Mouse (Mus musculus) MEL (cell line): ENCODE data around the gene Ubtd2. TPM values are rescaled to one million over a fixed set of nuclear protein-coding genes. Genes with fewer than 3 reads are reported as not detected.

Experiments used
- DNase-seq: peaks from one replicate; pipeline ENCODE4 v3.0.0; 2011; ENCODE audit warnings: low read depth, low spot score
- H3K27ac ChIP-seq: 2 replicates; pipeline ENCODE4 v1.5.1; 2012; ENCODE audit warnings: low read depth, mild to moderate bottlenecking, control low read depth, low read length, moderate library complexity; ENCODE audit not compliant: control insufficient read depth
- H3K27me3 ChIP-seq, 2 experiments: fragments of 150-350 bp in 1 of 2; sonication (generic) in 1 of 2; 2 replicates each; pipeline ENCODE4 v1.6.1; 2012; ENCODE audit warnings: low read length in 2 of 2, mild to moderate bottlenecking in 2 of 2, improper control_type of control experiment in 1 of 2, moderate library complexity in 1 of 2; ENCODE audit not compliant: insufficient read depth in 2 of 2, control insufficient read depth in 1 of 2
- H3K36me3 ChIP-seq, 2 experiments: 2 replicates each; pipeline ENCODE4 v1.6.1; 2012 to 2014; ENCODE audit warnings: low read length in 2 of 2, improper control_type of control experiment in 1 of 2, inconsistent platforms in 1 of 2, mild to moderate bottlenecking in 1 of 2; ENCODE audit not compliant: insufficient read depth in 2 of 2, control insufficient read depth in 1 of 2
- H3K4me1 ChIP-seq, 2 experiments: fragments of 150-350 bp in 1 of 2; sonication (generic) in 1 of 2; 2 replicates each; pipeline ENCODE4 v1.6.1; 2012; ENCODE audit warnings: low read length in 2 of 2, improper control_type of control experiment in 1 of 2, mild to moderate bottlenecking in 1 of 2; ENCODE audit not compliant: insufficient read depth in 2 of 2, control insufficient read depth in 1 of 2
- H3K4me3 ChIP-seq, 2 experiments: fragments of 150-350 bp in 1 of 2; sonication (generic) in 1 of 2; 2 replicates each; pipeline ENCODE4 v1.5.1; 2012; ENCODE audit warnings: low read depth in 2 of 2, low read length in 2 of 2, mild to moderate bottlenecking in 2 of 2, moderate library complexity in 2 of 2, control low read depth in 1 of 2, improper control_type of control experiment in 1 of 2; ENCODE audit not compliant: control insufficient read depth in 1 of 2, insufficient read depth in 1 of 2
- H3K79me2 ChIP-seq: 2 replicates; pipeline ENCODE4 v1.6.1; 2012; ENCODE audit warnings: mild to moderate bottlenecking, low read length, moderate library complexity; ENCODE audit not compliant: control insufficient read depth, poor library complexity, insufficient read depth
- H3K9ac ChIP-seq: 2 replicates; pipeline ENCODE4 v1.6.1; 2012; ENCODE audit warnings: low read depth, mild to moderate bottlenecking, control low read depth, low read length, moderate library complexity; ENCODE audit not compliant: control insufficient read depth, poor library complexity, severe bottlenecking
- H3K9me3 ChIP-seq: fragments of 150-350 bp; sonication (generic); replicated peaks from 2 replicates; pipeline ENCODE4 v1.6.1; 2012; ENCODE audit warnings: mild to moderate bottlenecking, low read length, improper control_type of control experiment, moderate library complexity; ENCODE audit not compliant: insufficient read depth
- CHD2 ChIP-seq: IDR thresholded peaks from 2 replicates; pipeline ENCODE4 v1.6.1; 2011; ENCODE audit warnings: low read length, improper control_type of control experiment
- CTCF ChIP-seq, 3 experiments: IDR thresholded peaks in 2 of 3; conservative IDR thresholded peaks in 1 of 3; 2 replicates each; pipeline ENCODE4 v1.5.1; 2011 to 2012; ENCODE audit warnings: low read length in 3 of 3, low read depth in 2 of 3, mild to moderate bottlenecking in 2 of 3, improper control_type of control experiment in 1 of 3, inconsistent platforms in 1 of 3, mixed read lengths in 1 of 3, moderate library complexity in 1 of 3; ENCODE audit not compliant: control insufficient read depth in 1 of 3, insufficient read depth in 1 of 3, poor library complexity in 1 of 3, severe bottlenecking in 1 of 3
- ELF1 ChIP-seq: IDR thresholded peaks from 2 replicates; pipeline ENCODE4 v1.6.1; 2014; ENCODE audit warnings: low read depth, mild to moderate bottlenecking, inconsistent platforms, low read length, improper control_type of control experiment, moderate library complexity
- EP300 ChIP-seq, 2 experiments: IDR thresholded peaks; 2 replicates each; pipeline ENCODE4 v1.6.1; 2011; ENCODE audit warnings: improper control_type of control experiment in 2 of 2, low read length in 2 of 2, low read depth in 1 of 2, mild to moderate bottlenecking in 1 of 2
- ETS1 ChIP-seq: IDR thresholded peaks from 2 replicates; pipeline ENCODE4 v1.6.1; 2012; ENCODE audit warnings: low read depth, mild to moderate bottlenecking, inconsistent platforms, low read length, improper control_type of control experiment, moderate library complexity
- GATA1 ChIP-seq: IDR thresholded peaks from 2 replicates; pipeline ENCODE4 v1.6.1; 2011; ENCODE audit warnings: low read depth, low read length, improper control_type of control experiment
- KAT2A ChIP-seq: conservative IDR thresholded peaks from 2 replicates; pipeline ENCODE4 v1.6.1; 2012; ENCODE audit warnings: low read depth, low read length, improper control_type of control experiment, inconsistent platforms
- MAFK ChIP-seq: IDR thresholded peaks from 2 replicates; pipeline ENCODE4 v1.6.1; 2011; ENCODE audit warnings: low read depth, mild to moderate bottlenecking, low read length, improper control_type of control experiment, borderline replicate concordance
- MAX ChIP-seq: IDR thresholded peaks from 2 replicates; pipeline ENCODE4 v1.6.1; 2011; ENCODE audit warnings: low read length, improper control_type of control experiment
- MXI1 ChIP-seq: IDR thresholded peaks from 2 replicates; pipeline ENCODE4 v1.6.1; 2011; ENCODE audit warnings: mild to moderate bottlenecking, low read depth, low read length, improper control_type of control experiment
- MYC ChIP-seq: IDR thresholded peaks from 2 replicates; pipeline ENCODE4 v1.6.1; 2011; ENCODE audit warnings: low read depth, mild to moderate bottlenecking, low read length, improper control_type of control experiment, moderate library complexity
- POLR2A ChIP-seq, 2 experiments: IDR thresholded peaks; 2 replicates each; pipeline ENCODE4 v1.6.1; 2011 to 2012; ENCODE audit warnings: low read length in 2 of 2, mild to moderate bottlenecking in 2 of 2, control low read depth in 1 of 2, improper control_type of control experiment in 1 of 2, low read depth in 1 of 2, moderate library complexity in 1 of 2; ENCODE audit not compliant: control insufficient read depth in 1 of 2, insufficient read depth in 1 of 2, poor library complexity in 1 of 2
- POLR2AphosphoS5 ChIP-seq: IDR thresholded peaks from 2 replicates; pipeline ENCODE4 v1.6.1; 2012; ENCODE audit warnings: low read depth, borderline replicate concordance, mild to moderate bottlenecking, inconsistent platforms, low read length, moderate library complexity, mixed read lengths
- RAD21 ChIP-seq: IDR thresholded peaks from 2 replicates; pipeline ENCODE4 v1.6.1; 2011; ENCODE audit warnings: mild to moderate bottlenecking, low read depth, low read length, improper control_type of control experiment
- RCOR1 ChIP-seq: IDR thresholded peaks from 2 replicates; pipeline ENCODE4 v1.6.1; 2012; ENCODE audit warnings: low read depth, mild to moderate bottlenecking, inconsistent platforms, low read length, improper control_type of control experiment
- SIN3A ChIP-seq: IDR thresholded peaks from 2 replicates; pipeline ENCODE4 v1.6.1; 2012; ENCODE audit warnings: low read length, improper control_type of control experiment, inconsistent platforms
- TAL1 ChIP-seq: IDR thresholded peaks from 2 replicates; pipeline ENCODE4 v1.6.1; 2012; ENCODE audit warnings: mild to moderate bottlenecking, inconsistent platforms, low read length, moderate library complexity, mixed read lengths
- TCF12 ChIP-seq: IDR thresholded peaks from 2 replicates; pipeline ENCODE4 v1.6.1; 2014; ENCODE audit warnings: low read depth, mild to moderate bottlenecking, inconsistent platforms, low read length, improper control_type of control experiment, moderate library complexity
- ZMIZ1 ChIP-seq: IDR thresholded peaks from 2 replicates; pipeline ENCODE4 v1.6.1; 2012; ENCODE audit warnings: low read depth, mild to moderate bottlenecking, inconsistent platforms, low read length, improper control_type of control experiment, moderate library complexity
- ZNF384 ChIP-seq: IDR thresholded peaks from 2 replicates; pipeline ENCODE4 v1.6.1; 2012; ENCODE audit warnings: low read depth, mild to moderate bottlenecking, inconsistent platforms, low read length, improper control_type of control experiment
- polyA plus RNA-seq, 2 experiments: library from polyadenylated mRNA; stranded (reverse) in 1 of 2; unstranded in 1 of 2; fragments of >175 nt in 1 of 2; fragments of >200 nt in 1 of 2; gene quantifications; 2 replicates each; pipeline versions ENCODE4 v1.2.1 to v1.2.4; 2012; ENCODE audit warnings: low replicate concordance in 2 of 2, low read depth in 1 of 2; ENCODE audit not compliant: insufficient read length in 2 of 2, insufficient read depth in 1 of 2, missing spikeins in 1 of 2
- total RNA-seq: library from RNA; depleted of rRNA; stranded (reverse); fragments of 300-350 nt; gene quantifications from 2 replicates; pipeline ENCODE4 v1.2.3, GENCODE M21; 2012

Ubtd2 gene
- total and polyA plus RNA-seq, 3 experiments = 25.7 to 28.7 TPM; not detected in 1

DNA sequence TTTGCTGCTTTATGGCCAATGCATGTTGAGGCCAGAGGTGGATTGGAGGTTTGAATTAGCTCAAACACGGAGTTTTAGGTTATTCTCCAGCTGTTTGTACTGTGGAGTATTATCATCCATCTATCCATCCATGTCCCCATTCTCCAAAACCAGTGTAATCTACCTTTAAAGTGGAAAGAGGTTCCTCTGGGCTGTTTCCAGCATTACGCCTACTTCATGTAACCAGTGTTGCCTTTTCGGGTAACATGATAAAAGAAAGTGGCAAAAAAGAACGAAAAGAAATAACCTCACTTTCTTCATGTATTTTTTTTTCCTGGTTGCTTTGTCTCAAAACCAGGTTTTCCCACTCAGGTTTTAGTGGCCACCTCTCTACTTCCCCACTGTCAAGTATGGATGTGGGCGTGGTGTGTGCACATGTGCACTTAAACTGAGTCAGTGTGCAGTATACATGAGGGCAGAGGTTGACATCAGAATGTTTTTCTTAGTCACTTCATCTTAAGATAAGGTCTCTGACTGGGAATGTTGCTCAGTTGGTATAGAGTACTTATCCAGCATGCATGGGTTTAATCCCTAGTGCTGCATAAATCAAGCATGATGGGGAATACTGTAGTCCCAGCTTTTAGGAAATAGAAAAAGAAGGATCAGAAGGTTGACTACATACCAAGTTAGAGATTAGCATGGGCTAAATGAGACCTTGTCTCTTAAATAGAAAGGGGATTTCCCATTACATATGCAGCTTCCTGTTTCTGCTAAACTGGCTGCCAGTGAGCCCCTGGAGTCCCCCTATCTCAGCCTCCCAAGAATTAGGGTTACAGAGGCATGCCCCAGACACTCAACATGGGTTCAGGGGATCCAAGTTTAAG is 33.9 kb downstream of the Ubtd2 start:
- peak overlapping the region; percentile 23 for H3K9ac ChIP-seq
- no peak overlapping the region for H3K4me3 ChIP-seq
- DNase-seq = peak; percentile 88

DNA sequence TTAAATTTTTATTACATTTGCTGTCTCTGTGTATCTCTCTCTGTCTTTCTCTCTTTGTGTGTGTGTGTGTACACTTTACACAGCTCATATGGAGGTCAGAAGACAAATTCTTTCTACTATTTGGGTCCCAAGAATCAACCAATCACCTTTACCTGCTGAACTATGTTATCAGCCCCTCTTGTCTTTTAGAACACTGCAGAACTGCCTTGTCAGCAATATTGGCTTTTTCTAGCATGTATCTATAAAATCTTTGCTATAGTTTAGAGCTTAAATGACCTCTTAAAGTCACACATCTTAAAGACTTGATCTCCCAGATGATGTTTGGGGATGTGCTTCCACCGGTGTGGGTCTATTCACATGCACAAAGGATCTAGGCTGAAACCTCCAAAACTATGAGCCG is 35.9 kb downstream of the Ubtd2 start:
- H3K36me3 ChIP-seq = peaks cover 0 to 56% of the 10 kb centered on the region in 2 experiments; a peak in 2 of 4 replicates
- H3K9ac ChIP-seq = no peak overlapping the region
- H3K79me2 ChIP-seq = peaks cover 2% of the 10 kb centered on the region
- TF ChIP-seq RCOR1 = no peak
- TF ChIP-seq MAFK = peak; percentile 94
- TF ChIP-seq CTCF (IDR thresholded peaks at IDR 0.05 in 2 of 3, conservative IDR thresholded peaks at IDR 0.05 in 1 of 3; ENCODE audit: control insufficient read depth in 1 of 3, insufficient read depth in 1 of 3, low read depth in 2 of 3, low read length in 3 of 3, poor library complexity in 1 of 3, severe bottlenecking in 1 of 3) = no peak
- H3K4me3 ChIP-seq = no peak overlapping the region
- no peaks in the 10 kb centered on the region for H3K9me3 ChIP-seq
- H3K27me3 ChIP-seq = no peaks in the 10 kb centered on the region
- H3K4me1 ChIP-seq = peaks cover 25 to 32% of the 10 kb centered on the region in 2 experiments
- no peak overlapping the region for H3K27ac ChIP-seq
- DNase-seq = no peak

More for the DNA sequence above, 33.9 kb downstream of the Ubtd2 start:
- Histone ChIP-seq H3K27ac (peak overlapping the region; percentile 68), H3K27me3 (no peaks in the 10 kb centered on the region), H3K9me3 (no peaks in the 10 kb centered on the region), H3K79me2 (peaks cover 2% of the 10 kb centered on the region; the same call in 1 of the 2 replicates), H3K36me3 (peaks cover 0 to 55% of the 10 kb centered on the region in 2 experiments; a peak in 2 of 4 replicates), H3K4me1 (peaks cover 25 to 33% of the 10 kb centered on the region in 2 experiments)
- TF ChIP-seq EP300 (IDR thresholded peaks at IDR 0.05; ENCODE audit: low read depth in 1 of 2, low read length in 2 of 2) = peak; percentile 60 to 75
- TF ChIP-seq MYC = peak; percentile 75; the same call in 1 of the 2 replicates
- peak; percentile 67 for TF ChIP-seq ELF1
- peak; percentile 83; the same call in 1 of the 2 replicates for TF ChIP-seq SIN3A
- no peak for TF ChIP-seq POLR2AphosphoS5
- TF ChIP-seq GATA1 = peak; percentile 42
- peak; percentile 8; the same call in 1 of the 2 replicates for TF ChIP-seq TAL1
- no peak for TF ChIP-seq RAD21
- 0 out of 2 replicates have a peak, but pooled peaks have one; percentile 20 for TF ChIP-seq RCOR1
- peak; percentile 98 for TF ChIP-seq MXI1
- TF ChIP-seq TCF12 = peak; percentile 60
- no peak for TF ChIP-seq POLR2A (IDR thresholded peaks at IDR 0.05; ENCODE audit: control insufficient read depth in 1 of 2, insufficient read depth in 1 of 2, low read depth in 1 of 2, low read length in 2 of 2, poor library complexity in 1 of 2)
- TF ChIP-seq ZNF384 = peak; percentile 25; the same call in 1 of the 2 replicates
- TF ChIP-seq ETS1 = peak; percentile 25; the same call in 1 of the 2 replicates
- TF ChIP-seq MAX = peak; percentile 81
- no peak for TF ChIP-seq ZMIZ1
- TF ChIP-seq CHD2 = no peak
- TF ChIP-seq KAT2A = no peak
